Mouse (Mus musculus): ENCODE data around the gene Git2. TPM values are rescaled to one million over a fixed set of nuclear protein-coding genes. Genes with fewer than 3 reads are reported as not detected.

Git2 gene
- 67.4 and 80.8 TPM in 2 replicates for polyA plus RNA-seq (2012; rRNA removed; ENCODE audit: low replicate concordance)

DNA sequence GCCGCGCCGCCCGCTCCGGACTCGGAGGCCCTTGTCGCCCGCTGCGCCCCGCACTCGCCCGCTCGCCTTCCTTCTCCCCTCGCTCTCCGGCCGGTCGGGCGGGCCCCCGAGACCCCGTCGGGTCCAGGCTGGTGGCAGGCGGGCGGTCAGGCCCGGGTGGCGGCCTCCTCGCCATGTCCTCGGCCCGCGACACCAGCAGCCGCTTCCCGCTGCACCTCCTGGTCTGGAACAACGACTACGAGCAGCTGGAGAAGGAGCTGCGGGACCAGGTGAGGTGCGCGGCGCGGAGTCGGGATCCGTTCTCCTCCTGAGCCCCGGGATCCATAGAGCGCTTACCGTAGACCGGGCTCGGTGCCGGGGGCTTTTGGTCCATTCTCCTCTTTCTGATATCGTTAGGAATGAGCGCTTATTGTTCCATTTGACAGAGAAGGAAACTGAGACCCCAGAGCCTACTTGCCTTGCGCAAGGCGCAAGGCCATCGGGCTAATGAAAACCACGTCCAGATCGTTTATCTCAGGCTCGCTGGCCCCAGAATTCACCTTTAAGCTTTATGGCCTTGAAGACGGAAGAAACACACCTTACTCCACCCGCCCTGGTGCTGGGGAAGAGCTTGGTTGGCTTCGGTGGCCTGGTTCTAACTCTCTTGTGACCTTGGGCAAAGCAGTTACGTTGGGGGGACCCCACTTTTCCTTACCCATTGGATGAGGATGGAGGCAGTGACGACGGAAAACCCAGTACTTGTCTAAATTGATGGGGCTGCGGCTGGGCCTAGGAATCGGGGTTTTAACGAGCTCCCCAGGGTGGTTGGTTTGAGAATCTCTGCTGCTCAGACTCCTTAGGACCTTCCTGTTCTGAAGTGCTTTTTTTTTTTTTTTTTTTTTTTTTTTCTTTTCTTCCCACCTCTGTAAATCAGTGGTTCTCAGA lies at the start of gene Git2:
Gene Git2, minus strand, starts transcription at position 462 of the 924 bp plus-strand sequence.

GRCm38 (mm10) chr5:114822796-114823688 lies 47.7 kb upstream of the Git2 start, which contains the start of gene 1500011B03Rik:
1500011B03Rik (minus strand) TSS chr5:114823468.

GRCm38 (mm10) chr5:114774403-114775051 lies 790 bp downstream of the Git2 start, which contains the start of gene Ankrd13a:
Ankrd13a (plus strand) TSS chr5:114774677.

DNA sequence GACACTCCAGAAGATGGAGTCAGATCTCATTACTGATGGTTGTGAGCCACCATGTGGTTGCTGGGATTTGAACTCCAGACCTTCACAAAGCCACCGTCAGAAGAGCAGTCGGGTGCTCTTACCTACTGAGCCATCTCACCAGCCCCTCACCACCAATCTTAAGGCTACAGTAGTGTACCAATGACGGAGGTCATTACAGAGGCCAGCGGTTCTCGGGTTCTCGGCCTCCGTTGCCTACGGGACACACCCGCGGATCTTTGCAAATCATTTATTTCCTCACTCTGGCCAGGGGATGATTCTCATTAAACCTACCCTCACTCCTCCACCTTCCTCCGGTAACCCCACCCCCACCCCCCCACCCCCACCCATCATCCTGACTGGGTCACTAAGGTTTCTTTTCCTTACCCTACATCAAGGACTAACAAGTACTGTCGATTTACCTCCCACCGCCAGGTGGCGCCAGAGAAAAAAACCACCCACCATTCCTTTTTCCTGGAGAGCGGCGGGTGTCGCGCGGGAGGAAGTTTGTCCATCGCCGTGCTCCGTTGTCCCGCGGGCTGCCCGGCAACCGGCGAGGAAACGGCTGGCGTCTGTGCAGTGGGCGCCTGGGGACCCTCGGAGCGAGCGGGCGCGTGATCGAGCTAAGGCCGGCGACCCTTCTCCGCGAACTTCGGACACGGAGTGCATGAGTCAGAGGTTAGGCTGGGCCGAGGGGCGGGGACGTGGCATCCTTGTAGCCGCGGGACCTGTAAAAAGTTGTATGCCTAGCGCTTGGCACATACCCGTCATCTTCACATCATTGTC lies 67.8 kb downstream of the Git2 start, which contains the start of gene Tchp:
Gene Tchp, plus strand, starts transcription at position 496 of the 804 bp plus-strand sequence.

GRCm38 (mm10) chr5:114690633-114691567 lies 84.4 kb downstream of the Git2 start, which contains the start of gene Gltp:
Gltp (minus strand) TSS chr5:114690984.

Other genes with a start within 250 kb of the Git2 start
- gene Fam222a, start 207.5 kb downstream of the Git2 start, polyA plus RNA-seq (2012; rRNA removed; ENCODE audit: low replicate concordance), result 2.7 and 4.3 TPM in 2 replicates
- gene Trpv4, start 117.1 kb downstream of the Git2 start, polyA plus RNA-seq (2012; rRNA removed; ENCODE audit: low replicate concordance), result 18.3 and 19.2 TPM in 2 replicates
- gene Gltp, start 84.5 kb downstream of the Git2 start, polyA plus RNA-seq (2012; rRNA removed; ENCODE audit: low replicate concordance), result 112 and 185 TPM in 2 replicates
- gene Tchp, start 67.8 kb downstream of the Git2 start, polyA plus RNA-seq (2012; rRNA removed; ENCODE audit: low replicate concordance), result 13.3 and 13.6 TPM in 2 replicates
- 54.6 and 74.8 TPM in 2 replicates for gene Ankrd13a, start 840 bp downstream of the Git2 start, polyA plus RNA-seq (2012; rRNA removed; ENCODE audit: low replicate concordance)
- gene 1500011B03Rik, start 48.0 kb upstream of the Git2 start, polyA plus RNA-seq (2012; rRNA removed; ENCODE audit: low replicate concordance), result 32.1 and 36.0 TPM in 2 replicates
- not detected in 2 replicates for gene 4930519G04Rik, start 78.1 kb upstream of the Git2 start, polyA plus RNA-seq (2012; rRNA removed; ENCODE audit: low replicate concordance)
- not detected in 2 replicates for gene Gm9936, start 83.2 kb upstream of the Git2 start, polyA plus RNA-seq (2012; rRNA removed; ENCODE audit: low replicate concordance)
- 9.2 and 27.5 TPM in 2 replicates for gene Oasl2, start 121.4 kb upstream of the Git2 start, polyA plus RNA-seq (2012; rRNA removed; ENCODE audit: low replicate concordance)
- 10.2 and 12.7 TPM in 2 replicates for gene Oasl1, start 147.7 kb upstream of the Git2 start, polyA plus RNA-seq (2012; rRNA removed; ENCODE audit: low replicate concordance)
- gene 2210016L21Rik, start 166.6 kb upstream of the Git2 start, polyA plus RNA-seq (2012; rRNA removed; ENCODE audit: low replicate concordance), result 15.6 and 18.0 TPM in 2 replicates
- 0.17 TPM in 1 of 2 replicates, not detected in the other for gene Hnf1a, start 195.6 kb upstream of the Git2 start, polyA plus RNA-seq (2012; rRNA removed; ENCODE audit: low replicate concordance)
- 60.9 and 73.7 TPM in 2 replicates for gene Sppl3, start 235.6 kb upstream of the Git2 start, polyA plus RNA-seq (2012; rRNA removed; ENCODE audit: low replicate concordance)